Mouse (Mus musculus): Measurements from ENCODE around the gene Gm14305. TPM values are rescaled to one million over a fixed set of nuclear protein-coding genes. Genes with fewer than 3 reads are reported as not detected.
"Not testable (repeated sequence)": the region's sequence is repeated elsewhere in the genome, so short reads cannot be mapped to it uniquely, and the experiment has no call there.

Gene Gm14305
- polyA plus RNA-seq (2012), result 1.1 and 1.2 TPM in 2 replicates

DNA sequence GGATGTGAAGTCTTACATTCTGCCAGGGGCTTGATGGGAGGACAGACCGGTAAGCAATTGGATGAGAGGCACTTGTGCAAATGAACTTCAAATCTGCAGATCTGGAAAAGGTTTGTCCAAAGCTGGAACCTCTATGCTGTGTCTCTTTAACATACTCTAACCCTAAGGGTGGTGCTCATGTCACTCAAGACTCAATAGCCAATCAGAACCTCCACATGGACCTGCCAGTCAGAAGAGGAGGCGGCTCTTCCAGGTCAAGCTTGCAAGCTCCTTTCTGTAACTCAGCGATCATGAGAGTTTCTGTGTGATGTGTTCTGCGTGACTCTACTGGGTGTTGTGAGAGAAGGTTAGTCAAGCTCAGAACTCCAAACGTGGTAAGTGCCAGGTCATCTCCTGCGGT lies at the start of gene Gm14305:
Gene Gm14305, plus strand, starts transcription at position 278 of the 400 bp plus-strand sequence.
- not testable (repeated sequence) for TF ChIP-seq GATA1 (IDR thresholded peaks at IDR 0.05; ENCODE audit: low read length)

DNA sequence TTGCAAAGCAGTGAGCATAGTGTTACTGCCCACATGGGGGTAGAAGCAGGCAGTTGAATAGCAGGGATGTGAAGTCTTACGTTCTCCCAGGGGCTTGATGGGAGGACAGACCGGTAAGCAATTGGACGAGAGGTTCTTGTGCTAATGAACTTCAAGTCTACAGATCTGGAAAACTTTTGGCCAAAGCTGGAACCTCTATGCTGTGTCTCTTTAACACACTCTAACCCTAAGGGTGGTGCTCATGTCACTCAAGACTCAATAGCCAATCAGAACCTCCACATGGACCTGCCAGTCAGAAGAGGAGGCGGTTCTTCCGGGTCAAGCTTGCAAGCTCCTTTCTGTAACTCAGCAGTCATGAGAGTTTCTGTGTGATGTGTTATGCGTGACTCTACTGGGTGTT lies 37.9 kb upstream of the Gm14305 start, which contains the start of gene Zfp973:
Gene Zfp973, plus strand, starts transcription at position 301 of the 400 bp plus-strand sequence.
- not testable (repeated sequence) for TF ChIP-seq GATA1 (IDR thresholded peaks at IDR 0.05; ENCODE audit: low read length)

Other genes starting within 250 kb of the Gm14305 start
- not detected in 2 replicates for gene Gm14434, start 221.5 kb upstream of the Gm14305 start, polyA plus RNA-seq (2012)
- gene Zfp967, start 187.3 kb upstream of the Gm14305 start, polyA plus RNA-seq (2012), result 0.28 and 0.29 TPM in 2 replicates
- 1.3 and 1.4 TPM in 2 replicates for gene Gm14308, start 72.0 kb upstream of the Gm14305 start, polyA plus RNA-seq (2012)
- 1.0 and 1.1 TPM in 2 replicates for gene Zfp973, start 37.8 kb upstream of the Gm14305 start, polyA plus RNA-seq (2012)
- 0.13 and 0.65 TPM in 2 replicates for gene Gm14295, start 90.3 kb downstream of the Gm14305 start, polyA plus RNA-seq (2012)
- gene Gm14408, start 122.8 kb downstream of the Gm14305 start, polyA plus RNA-seq (2012), result not detected in 2 replicates
- gene Gm14296, start 219.5 kb downstream of the Gm14305 start, polyA plus RNA-seq (2012), result 0.44 and 0.70 TPM in 2 replicates

All from G1E-ER4 (cell line).